Mouse (Mus musculus): Measurements from ENCODE around the gene Lrrc2. TPM values are rescaled to one million over a fixed set of nuclear protein-coding genes. Genes with fewer than 3 reads are reported as not detected.

The Lrrc2 gene
- polyA plus RNA-seq, 1 experiment from 2014 or later, result 0.05 TPM

DNA sequence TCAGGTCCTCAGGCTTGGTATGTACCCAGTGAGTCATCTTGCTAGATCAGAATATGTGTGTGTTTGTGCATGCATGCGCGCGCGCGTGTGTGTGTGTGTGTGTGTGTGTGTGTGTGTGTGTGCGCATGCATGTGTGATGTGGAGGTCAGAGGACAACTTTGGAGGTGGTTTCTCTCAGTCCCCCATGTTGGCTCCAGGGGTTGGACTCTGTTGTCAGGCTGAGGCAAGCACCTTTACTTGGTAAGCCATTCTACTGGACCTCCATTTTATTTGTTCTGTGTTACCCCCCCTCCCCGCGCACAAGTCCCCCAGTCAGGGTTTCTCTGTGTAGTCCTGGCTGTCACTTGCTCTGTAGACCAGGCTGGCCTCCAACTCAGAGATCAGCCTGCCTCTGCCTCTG lies 10.0 kb downstream of the Lrrc2 start:
- Histone ChIP-seq H3K27ac (no peak overlapping the region), H3K9ac (replicated peaks) (no peak overlapping the region), H3K4me1 (replicated peaks) (0 out of 2 replicates have a peak, but pooled peaks cover 6% of the 10 kb centered on the region), H3K4me2 (no peak overlapping the region), H3K36me3 (no peaks in the 10 kb centered on the region), H3K9me3 (no peaks in the 10 kb centered on the region), H3K4me3 (replicated peaks) (no peak overlapping the region), H3K27me3 (peaks cover 2% of the 10 kb centered on the region)
- ATAC-seq (ENCODE audit: insufficient number of reproducible peaks, insufficient read depth, low FRiP score, low TSS enrichment, low read depth), result no peak
- WGBS, result 98% methylated on average over 8 of the region's 8 CpGs

DNA sequence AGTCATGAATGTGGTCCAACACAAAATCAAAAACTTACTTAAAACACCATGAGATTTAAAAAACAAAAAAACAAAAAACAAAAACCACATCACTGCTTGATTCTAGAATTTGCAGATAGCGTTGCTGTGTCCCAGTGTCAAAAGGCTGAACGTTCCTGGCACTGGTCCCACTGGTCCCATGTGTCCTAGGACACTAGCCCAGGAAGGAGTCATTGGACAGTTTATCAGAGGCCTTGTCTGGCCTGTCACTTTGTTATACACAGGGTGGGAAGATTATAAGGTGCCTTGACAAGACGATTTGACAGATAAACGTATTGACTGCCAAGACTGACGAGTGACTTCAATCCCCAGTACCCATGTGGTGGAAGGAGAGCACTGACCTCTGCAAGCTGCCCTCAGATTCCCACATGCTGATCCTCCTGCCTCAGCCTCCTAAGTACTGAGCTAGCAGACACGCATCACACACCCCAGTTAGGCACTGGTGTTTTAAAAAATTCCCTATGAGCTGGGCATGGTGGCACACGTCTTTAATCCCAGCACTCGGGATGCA lies 12.3 kb downstream of the Lrrc2 start:
- WGBS, result 90% methylated on average over 8 of the region's 8 CpGs
- Histone ChIP-seq H3K9me3 (no peaks in the 10 kb centered on the region), H3K4me2 (no peak overlapping the region), H3K27ac (no peak overlapping the region), H3K4me1 (replicated peaks) (no peaks in the 10 kb centered on the region), H3K4me3 (replicated peaks) (no peak overlapping the region), H3K36me3 (no peaks in the 10 kb centered on the region), H3K9ac (replicated peaks) (no peak overlapping the region), H3K27me3 (no peaks in the 10 kb centered on the region)
- ATAC-seq (ENCODE audit: insufficient number of reproducible peaks, insufficient read depth, low FRiP score, low TSS enrichment, low read depth), result no peak

DNA sequence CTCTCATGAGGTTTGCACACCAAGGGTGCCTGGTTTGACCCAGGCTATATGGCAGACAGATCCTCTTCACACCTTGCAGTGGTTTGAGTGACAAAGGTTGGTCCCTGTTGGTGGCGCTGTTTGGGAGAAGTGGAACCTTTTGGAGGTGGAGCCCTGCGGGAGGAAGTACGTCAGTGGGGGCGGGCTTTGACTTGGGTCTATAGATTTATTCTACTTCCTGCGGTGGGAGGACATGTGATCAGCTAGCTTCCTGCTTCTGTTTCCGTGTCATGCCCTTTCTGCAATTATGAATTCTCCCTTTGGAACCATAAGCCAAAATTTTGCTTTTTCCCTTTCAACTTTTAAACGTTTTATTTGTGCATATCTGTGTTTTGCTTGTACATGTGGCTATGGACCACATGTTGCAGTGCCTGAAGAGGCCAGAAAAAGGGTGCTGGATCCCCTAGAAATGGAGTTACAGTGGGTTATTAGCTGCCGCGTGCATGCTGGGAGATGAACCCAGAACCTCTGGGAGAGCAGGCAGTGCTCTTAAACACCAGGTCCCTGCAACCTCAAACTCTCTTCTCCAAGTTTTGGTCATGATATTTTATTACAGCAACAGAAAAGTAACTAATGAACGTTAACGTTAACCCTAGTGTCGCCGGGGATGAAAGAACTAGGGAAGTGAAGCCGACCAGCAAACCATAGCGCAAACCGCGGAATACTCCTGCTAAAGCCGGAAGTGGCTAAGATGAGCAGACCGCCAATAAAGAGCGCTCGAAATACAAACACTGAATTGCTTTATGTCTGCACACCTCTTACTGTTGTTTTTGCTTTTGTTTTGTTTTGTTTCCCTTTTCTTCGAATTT lies 13.9 kb downstream of the Lrrc2 start:
- no peaks in the 10 kb centered on the region for H3K27me3 ChIP-seq
- H3K9me3 ChIP-seq, result no peaks in the 10 kb centered on the region
- H3K4me1 ChIP-seq (replicated peaks), result no peaks in the 10 kb centered on the region
- H3K27ac ChIP-seq, result no peak overlapping the region
- no peak for ATAC-seq (ENCODE audit: insufficient number of reproducible peaks, insufficient read depth, low FRiP score, low TSS enrichment, low read depth)
- WGBS, result 88% methylated on average over 22 of the region's 22 CpGs
- no peak overlapping the region for H3K9ac ChIP-seq (replicated peaks)
- H3K36me3 ChIP-seq, result no peaks in the 10 kb centered on the region
- H3K4me3 ChIP-seq (replicated peaks), result no peak overlapping the region
- no peak overlapping the region for H3K4me2 ChIP-seq

DNA sequence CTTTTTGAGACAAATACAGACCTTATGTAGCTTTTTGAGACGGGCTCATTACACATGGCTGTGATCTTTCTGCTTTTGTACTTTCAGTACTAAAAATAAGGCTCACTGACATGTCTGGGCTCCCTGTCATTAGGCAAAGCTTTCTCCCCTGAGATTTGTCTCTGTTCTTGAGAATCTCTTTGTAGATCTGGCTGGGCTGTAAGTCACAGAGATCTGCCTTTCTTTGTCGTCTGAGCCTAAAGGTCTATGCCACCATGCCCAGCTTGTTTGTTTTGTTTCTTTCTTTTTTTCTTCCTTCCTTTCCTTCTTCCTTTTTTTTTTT lies 14.5 kb downstream of the Lrrc2 start:
- no peak overlapping the region for H3K27ac ChIP-seq
- H3K4me3 ChIP-seq (replicated peaks), result no peak overlapping the region
- H3K4me1 ChIP-seq (replicated peaks), result no peaks in the 10 kb centered on the region
- no peak for ATAC-seq (ENCODE audit: insufficient number of reproducible peaks, insufficient read depth, low FRiP score, low TSS enrichment, low read depth)
- H3K9me3 ChIP-seq, result no peaks in the 10 kb centered on the region
- no peak overlapping the region for H3K4me2 ChIP-seq
- no peaks in the 10 kb centered on the region for H3K27me3 ChIP-seq
- WGBS, result 81% methylated on average over 2 of the region's 2 CpGs
- H3K9ac ChIP-seq (replicated peaks), result no peak overlapping the region
- no peaks in the 10 kb centered on the region for H3K36me3 ChIP-seq

DNA sequence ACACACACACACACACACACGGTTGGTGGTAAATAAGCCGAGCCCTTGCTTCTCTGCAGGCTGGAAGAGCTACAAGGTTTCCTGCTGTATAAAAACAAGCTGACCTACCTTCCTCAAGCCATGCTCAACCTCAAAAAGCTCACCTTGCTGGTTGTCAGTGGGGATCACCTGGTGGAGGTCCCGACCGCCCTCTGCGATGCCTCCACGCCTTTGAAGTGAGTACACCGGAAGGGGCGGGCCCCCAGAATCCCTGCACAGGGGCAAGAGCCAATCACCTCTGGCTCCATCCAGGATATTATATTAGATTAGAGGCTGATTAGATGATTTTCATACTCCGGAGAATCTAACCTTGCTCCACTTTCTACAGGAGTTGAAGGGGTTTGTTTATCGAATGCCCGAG lies 28.1 kb downstream of the Lrrc2 start:
- H3K4me2 ChIP-seq, result no peak overlapping the region
- H3K9me3 ChIP-seq, result no peaks in the 10 kb centered on the region
- H3K4me1 ChIP-seq (replicated peaks), result no peaks in the 10 kb centered on the region
- H3K4me3 ChIP-seq (replicated peaks), result no peak overlapping the region
- H3K27ac ChIP-seq, result no peak overlapping the region
- H3K36me3 ChIP-seq, result no peaks in the 10 kb centered on the region
- ATAC-seq (ENCODE audit: insufficient number of reproducible peaks, insufficient read depth, low FRiP score, low TSS enrichment, low read depth), result no peak
- no peak overlapping the region for H3K9ac ChIP-seq (replicated peaks)
- no peaks in the 10 kb centered on the region for H3K27me3 ChIP-seq
- 91% methylated on average over 11 of the region's 11 CpGs for WGBS

DNA sequence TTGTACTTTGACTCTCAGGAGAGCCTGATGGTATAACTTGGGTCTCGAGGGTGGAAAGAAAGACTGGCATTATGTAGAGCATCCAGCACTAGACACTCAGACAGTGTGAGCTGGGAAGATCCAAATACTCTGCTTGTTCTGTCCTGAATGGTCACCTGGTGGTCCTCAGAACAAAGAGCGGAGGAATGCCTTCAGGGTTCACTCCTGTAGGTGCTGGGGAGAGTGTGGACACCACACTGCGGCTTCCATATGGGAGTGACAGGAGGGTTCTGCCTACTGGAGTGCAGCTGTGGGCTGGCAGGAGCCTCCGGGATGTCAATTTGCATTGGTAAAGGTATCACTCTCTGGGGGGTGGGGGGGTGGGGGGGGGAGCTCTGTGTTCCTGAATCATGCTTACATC lies 31.0 kb downstream of the Lrrc2 start:
- Histone ChIP-seq H3K27me3 (no peaks in the 10 kb centered on the region), H3K4me2 (no peak overlapping the region), H3K9me3 (no peaks in the 10 kb centered on the region), H3K4me1 (replicated peaks) (no peaks in the 10 kb centered on the region), H3K27ac (no peak overlapping the region), H3K36me3 (no peaks in the 10 kb centered on the region), H3K4me3 (replicated peaks) (no peak overlapping the region), H3K9ac (replicated peaks) (no peak overlapping the region)
- WGBS, result 71% methylated on average over 4 of the region's 4 CpGs
- no peak for ATAC-seq (ENCODE audit: insufficient number of reproducible peaks, insufficient read depth, low FRiP score, low TSS enrichment, low read depth)

DNA sequence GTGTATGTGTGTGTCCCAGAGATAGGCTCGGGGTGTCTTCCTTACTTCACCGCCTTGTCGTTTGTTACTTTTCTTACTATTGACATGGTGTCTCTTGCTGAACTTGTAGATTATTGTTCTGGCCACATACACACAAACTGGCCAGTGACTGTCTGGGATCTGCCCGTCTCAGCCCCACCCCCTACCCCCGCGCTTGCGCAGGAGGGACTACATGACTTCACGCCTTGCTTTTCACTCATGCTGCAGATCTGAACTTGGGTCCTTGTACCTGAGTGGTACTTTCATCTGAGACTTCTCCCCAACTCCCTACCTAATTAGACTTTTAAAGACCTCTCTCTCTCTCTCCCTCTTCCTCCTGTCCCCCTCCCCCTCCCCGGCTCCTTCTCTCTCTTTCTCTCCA lies 32.8 kb downstream of the Lrrc2 start:
- H3K4me1 ChIP-seq (replicated peaks), result no peaks in the 10 kb centered on the region
- WGBS, result 92% methylated on average over 9 of the region's 9 CpGs
- H3K27me3 ChIP-seq, result no peaks in the 10 kb centered on the region
- no peak for ATAC-seq (ENCODE audit: insufficient number of reproducible peaks, insufficient read depth, low FRiP score, low TSS enrichment, low read depth)
- H3K9ac ChIP-seq (replicated peaks), result no peak overlapping the region
- H3K9me3 ChIP-seq, result no peaks in the 10 kb centered on the region
- no peak overlapping the region for H3K4me3 ChIP-seq (replicated peaks)
- no peak overlapping the region for H3K4me2 ChIP-seq
- H3K27ac ChIP-seq, result no peak overlapping the region
- no peaks in the 10 kb centered on the region for H3K36me3 ChIP-seq

DNA sequence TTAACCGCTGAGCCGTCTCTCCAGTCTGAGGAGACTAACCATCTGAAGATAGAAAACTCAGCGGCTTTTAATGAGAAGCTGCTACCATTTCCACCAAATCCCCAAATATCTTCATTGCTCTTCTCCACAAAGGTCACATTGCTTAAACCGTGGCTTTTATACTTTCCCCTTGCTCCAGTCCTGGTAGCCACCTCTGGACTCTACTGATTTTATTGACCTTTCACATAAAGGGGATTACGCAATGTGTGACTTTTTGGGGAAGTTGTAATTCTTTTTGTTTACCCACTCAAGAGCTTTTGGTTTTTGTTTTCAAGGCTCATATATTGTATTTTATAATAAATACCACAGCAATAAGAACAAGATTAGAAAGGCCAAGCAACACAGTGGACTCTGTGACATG lies 34.2 kb downstream of the Lrrc2 start:
- H3K27ac ChIP-seq, result no peak overlapping the region
- no peaks in the 10 kb centered on the region for H3K27me3 ChIP-seq
- H3K9me3 ChIP-seq, result no peaks in the 10 kb centered on the region
- no peaks in the 10 kb centered on the region for H3K4me1 ChIP-seq (replicated peaks)
- no peak overlapping the region for H3K4me2 ChIP-seq
- H3K9ac ChIP-seq (replicated peaks), result no peak overlapping the region
- no peak overlapping the region for H3K4me3 ChIP-seq (replicated peaks)
- no peak for ATAC-seq (ENCODE audit: insufficient number of reproducible peaks, insufficient read depth, low FRiP score, low TSS enrichment, low read depth)
- WGBS, result 89% methylated on average over 5 of the region's 5 CpGs
- no peaks in the 10 kb centered on the region for H3K36me3 ChIP-seq

DNA sequence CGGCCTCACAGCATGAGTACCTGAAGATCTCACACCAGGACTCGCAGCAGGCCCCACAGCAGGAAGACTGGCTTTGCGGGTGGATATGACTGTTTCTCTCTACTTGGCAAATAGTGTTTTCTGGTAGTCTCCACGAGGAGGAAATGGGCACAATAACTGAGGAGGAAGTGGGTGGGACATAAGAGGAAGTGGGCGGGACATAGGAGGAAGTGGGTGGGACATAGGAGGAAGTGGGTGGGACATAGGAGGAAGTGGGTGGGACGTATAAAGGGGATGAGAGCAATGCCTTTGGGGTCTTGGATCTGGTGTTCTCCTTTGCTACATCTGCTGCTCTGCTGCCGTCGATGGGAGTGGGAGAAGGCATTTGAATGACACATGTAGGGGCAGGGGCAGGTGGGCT lies 34.6 kb downstream of the Lrrc2 start:
- Histone ChIP-seq H3K9me3 (no peaks in the 10 kb centered on the region), H3K36me3 (no peaks in the 10 kb centered on the region), H3K4me1 (replicated peaks) (no peaks in the 10 kb centered on the region), H3K4me3 (replicated peaks) (no peak overlapping the region), H3K27ac (no peak overlapping the region), H3K27me3 (no peaks in the 10 kb centered on the region), H3K4me2 (no peak overlapping the region), H3K9ac (replicated peaks) (no peak overlapping the region)
- ATAC-seq (ENCODE audit: insufficient number of reproducible peaks, insufficient read depth, low FRiP score, low TSS enrichment, low read depth), result no peak
- 87% methylated on average over 8 of the region's 8 CpGs for WGBS

DNA sequence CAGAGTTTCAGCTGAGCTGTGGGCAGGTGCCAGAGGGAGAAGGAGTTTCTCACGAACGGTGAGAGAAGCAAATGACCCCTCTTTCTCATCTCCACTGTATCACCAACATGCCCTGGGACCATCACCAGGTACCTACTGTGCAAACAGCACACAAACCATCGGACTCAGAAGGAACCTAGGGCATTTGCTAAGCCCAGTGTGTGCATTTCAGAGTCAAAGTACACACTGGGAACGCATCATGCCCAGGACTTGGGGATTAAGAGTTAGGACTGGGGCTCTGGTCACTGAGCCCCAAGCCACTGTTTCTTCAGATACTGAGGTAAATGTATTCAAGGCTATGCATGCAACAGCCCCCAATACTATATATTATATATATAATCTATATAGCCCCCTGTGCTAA lies 36.0 kb downstream of the Lrrc2 start:
- Histone ChIP-seq H3K4me1 (replicated peaks) (no peaks in the 10 kb centered on the region), H3K27ac (no peak overlapping the region), H3K9ac (replicated peaks) (no peak overlapping the region), H3K9me3 (no peaks in the 10 kb centered on the region), H3K36me3 (no peaks in the 10 kb centered on the region), H3K27me3 (no peaks in the 10 kb centered on the region), H3K4me3 (replicated peaks) (no peak overlapping the region), H3K4me2 (no peak overlapping the region)
- 79% methylated on average over 4 of the region's 4 CpGs for WGBS
- no peak for ATAC-seq (ENCODE audit: insufficient number of reproducible peaks, insufficient read depth, low FRiP score, low TSS enrichment, low read depth)

DNA sequence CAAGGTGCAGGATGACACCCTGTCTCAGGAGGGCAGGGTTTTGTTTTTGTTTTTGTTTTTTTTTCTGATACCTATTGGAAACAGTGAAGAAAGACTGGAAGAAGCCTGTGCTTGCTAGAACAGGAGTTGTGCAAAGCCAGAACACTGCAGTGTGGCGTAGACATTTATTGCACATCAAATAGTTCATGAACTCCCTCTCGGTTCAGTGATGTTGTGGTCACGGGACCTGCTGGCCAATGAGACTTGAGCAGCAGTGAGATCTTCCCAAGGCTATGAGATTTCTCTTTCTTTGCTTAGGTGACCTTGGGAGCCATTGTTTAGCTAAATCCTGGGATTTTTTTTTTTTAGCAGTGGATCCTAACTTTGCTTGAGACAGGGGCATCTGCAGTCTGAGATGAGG lies 36.7 kb downstream of the Lrrc2 start:
- WGBS, result 70% methylated on average over 3 of the region's 3 CpGs

DNA sequence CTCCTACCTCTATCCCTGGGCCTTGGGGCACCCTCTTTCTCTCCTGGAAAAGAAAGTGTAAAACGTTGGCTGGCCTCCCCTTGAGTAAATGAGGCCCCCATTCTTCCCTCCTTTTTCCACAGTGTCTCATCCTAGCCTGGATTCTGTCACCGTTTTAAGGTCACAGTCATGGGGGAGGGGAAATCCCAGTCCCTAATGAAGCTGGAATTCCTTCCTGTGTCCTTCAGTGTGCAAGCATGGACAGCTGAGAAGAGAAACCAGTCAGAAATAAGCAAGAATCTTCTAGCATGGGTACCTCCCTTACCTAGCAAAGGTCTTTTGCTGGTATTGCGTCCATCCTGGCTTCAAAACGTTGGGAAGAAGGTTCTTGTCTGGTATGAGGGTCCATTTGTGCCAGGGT lies 37.8 kb downstream of the Lrrc2 start:
- Histone ChIP-seq H3K4me1 (replicated peaks) (no peaks in the 10 kb centered on the region), H3K4me2 (no peak overlapping the region), H3K27me3 (no peaks in the 10 kb centered on the region), H3K9me3 (no peaks in the 10 kb centered on the region), H3K4me3 (replicated peaks) (no peak overlapping the region), H3K36me3 (no peaks in the 10 kb centered on the region), H3K27ac (no peak overlapping the region), H3K9ac (replicated peaks) (no peak overlapping the region)
- no peak for ATAC-seq (ENCODE audit: insufficient number of reproducible peaks, insufficient read depth, low FRiP score, low TSS enrichment, low read depth)
- WGBS, result 64% methylated on average over 4 of the region's 4 CpGs

More for the DNA sequence above, 36.7 kb downstream of the Lrrc2 start:
- no peaks in the 10 kb centered on the region for H3K36me3 ChIP-seq
- H3K27ac ChIP-seq, result no peak overlapping the region
- no peak overlapping the region for H3K4me2 ChIP-seq
- H3K27me3 ChIP-seq, result no peaks in the 10 kb centered on the region
- no peak for ATAC-seq (ENCODE audit: insufficient number of reproducible peaks, insufficient read depth, low FRiP score, low TSS enrichment, low read depth)
- H3K4me3 ChIP-seq (replicated peaks), result no peak overlapping the region
- H3K9me3 ChIP-seq, result no peaks in the 10 kb centered on the region
- H3K4me1 ChIP-seq (replicated peaks), result no peaks in the 10 kb centered on the region
- H3K9ac ChIP-seq (replicated peaks), result no peak overlapping the region

All from limb, embryonic 12.5 days (tissue).